Mouse (Mus musculus): Measurements from ENCODE around the gene Kalrn.

The Kalrn gene

GRCm38 (mm10) chr16:34504250-34504649 is 69.1 kb downstream of the Kalrn start:
- WGBS, result 54% methylated on average over 10 of the region's 10 CpGs

- 82% methylated on average over 1 of the region's 1 CpGs for WGBS
Observed at GRCm38 (mm10) chr16:34494741-34495140, 78.6 kb downstream of the Kalrn start.

GRCm38 (mm10) chr16:34493914-34494313 is 79.4 kb downstream of the Kalrn start:
- WGBS, result 34% methylated on average over 3 of the region's 3 CpGs

GRCm38 (mm10) chr16:34491225-34491624 is 82.1 kb downstream of the Kalrn start:
- 43% methylated on average over 8 of the region's 8 CpGs for WGBS

- WGBS, result 20% methylated on average over 8 of the region's 8 CpGs
Observed at GRCm38 (mm10) chr16:34490506-34490905, 82.8 kb downstream of the Kalrn start.

GRCm38 (mm10) chr16:34489805-34490325 is 83.5 kb downstream of the Kalrn start:
- 44% methylated on average over 3 of the region's 3 CpGs for WGBS

- 90% methylated on average over 5 of the region's 5 CpGs for WGBS
Observed at GRCm38 (mm10) chr16:34487823-34488222, 85.5 kb downstream of the Kalrn start.

GRCm38 (mm10) chr16:34487268-34487667 is 86.1 kb downstream of the Kalrn start:
- 83% methylated on average over 7 of the region's 7 CpGs for WGBS

GRCm38 (mm10) chr16:34485483-34485882 is 87.8 kb downstream of the Kalrn start:
- 46% methylated on average over 6 of the region's 6 CpGs for WGBS

GRCm38 (mm10) chr16:34484921-34485320 is 88.4 kb downstream of the Kalrn start:
- WGBS, result 46% methylated on average over 3 of the region's 3 CpGs

GRCm38 (mm10) chr16:34484213-34484612 is 89.1 kb downstream of the Kalrn start:
- 66% methylated on average over 1 of the region's 1 CpGs for WGBS

- WGBS, result 52% methylated on average over 6 of the region's 6 CpGs
Observed at GRCm38 (mm10) chr16:34483716-34484115, 89.6 kb downstream of the Kalrn start.

GRCm38 (mm10) chr16:34474741-34475140 is 98.6 kb downstream of the Kalrn start:
- WGBS, result 69% methylated on average over 4 of the region's 4 CpGs

- WGBS, result 34% methylated on average over 4 of the region's 4 CpGs
Observed at GRCm38 (mm10) chr16:34473891-34474290, 99.4 kb downstream of the Kalrn start.

GRCm38 (mm10) chr16:34471441-34471840 is 101.9 kb downstream of the Kalrn start:
- WGBS, result 47% methylated on average over 4 of the region's 4 CpGs

- 53% methylated on average over 5 of the region's 5 CpGs for WGBS
Observed at GRCm38 (mm10) chr16:34470343-34470742, 103.0 kb downstream of the Kalrn start.

- 16% methylated on average over 8 of the region's 8 CpGs for WGBS
Observed at GRCm38 (mm10) chr16:34469277-34469868, 104.0 kb downstream of the Kalrn start.

- 19% methylated on average over 4 of the region's 4 CpGs for WGBS
Observed at GRCm38 (mm10) chr16:34466649-34467048, 106.7 kb downstream of the Kalrn start.

GRCm38 (mm10) chr16:34456314-34456713 is 117.0 kb downstream of the Kalrn start:
- 44% methylated on average over 7 of the region's 7 CpGs for WGBS

GRCm38 (mm10) chr16:34445666-34446065 is 127.7 kb downstream of the Kalrn start:
- 65% methylated on average over 7 of the region's 7 CpGs for WGBS

GRCm38 (mm10) chr16:34441704-34442103 is 131.6 kb downstream of the Kalrn start:
- 43% methylated on average over 2 of the region's 2 CpGs for WGBS

GRCm38 (mm10) chr16:34440994-34441414 is 132.3 kb downstream of the Kalrn start:
- 14% methylated on average over 4 of the region's 4 CpGs for WGBS

- WGBS, result 63% methylated on average over 8 of the region's 8 CpGs
Observed at GRCm38 (mm10) chr16:34440019-34440615, 133.2 kb downstream of the Kalrn start.

Measured in cerebral cortex, adult 2 months (tissue).